Mouse (Mus musculus): Measurements from ENCODE around the gene Urb2.

GRCm38 (mm10) chr8:123978166-123978838, 43.0 kb upstream of the Urb2 start:
- TF ChIP-seq CTCF (IDR thresholded peaks at IDR 0.05; ENCODE audit: control insufficient read depth, insufficient read depth, insufficient read length), result no peak
- no peak for TF ChIP-seq USF1 (IDR thresholded peaks at IDR 0.05; ENCODE audit: low read depth)
- TF ChIP-seq MAX (IDR thresholded peaks at IDR 0.05), result no peak
- TF ChIP-seq MYOG (IDR thresholded peaks at IDR 0.05; ENCODE audit: control insufficient read depth, extremely low read depth, insufficient read length), result no peak
- no peak for TF ChIP-seq FOSL1 (IDR thresholded peaks at IDR 0.05; ENCODE audit: insufficient read depth, low read length, poor library complexity, severe bottlenecking)
- no peak for TF ChIP-seq CEBPB (IDR thresholded peaks at IDR 0.05; ENCODE audit: low read depth)
- no peak for TF ChIP-seq MYOD1 (IDR thresholded peaks at IDR 0.05; ENCODE audit: control insufficient read depth, insufficient read length, low read depth)

Measured in C2C12 (cell line).